Mouse (Mus musculus) adrenal gland, postnatal 25 days (tissue): ENCODE measurements around the gene Prpf3. TPM values are rescaled to one million over a fixed set of nuclear protein-coding genes. Genes with fewer than 3 reads are reported as not detected.
"Not testable (repeated sequence)": the region's sequence is repeated elsewhere in the genome, so short reads cannot be mapped to it uniquely, and the experiment has no call there.

Experiments
- DNase-seq: peaks from one replicate; pipeline ENCODE4 v3.0.0; 2021; ENCODE audit warnings: mixed read lengths
- total RNA-seq: library from RNA; stranded (reverse); gene quantifications from 2 replicates; pipeline ENCODE4 v1.2.3, GENCODE M21; 2021

Prpf3 gene
- total RNA-seq, 1 experiment from 2014 or later: 32.3 TPM

- peak; percentile 92 for DNase-seq
Measured at GRCm38 (mm10) chr3:95881979-95882815, 26.5 kb upstream of the Prpf3 start, which contains the start of gene Ciart. Gene Ciart, minus strand, starts transcription at chr3:95882251.

DNA sequence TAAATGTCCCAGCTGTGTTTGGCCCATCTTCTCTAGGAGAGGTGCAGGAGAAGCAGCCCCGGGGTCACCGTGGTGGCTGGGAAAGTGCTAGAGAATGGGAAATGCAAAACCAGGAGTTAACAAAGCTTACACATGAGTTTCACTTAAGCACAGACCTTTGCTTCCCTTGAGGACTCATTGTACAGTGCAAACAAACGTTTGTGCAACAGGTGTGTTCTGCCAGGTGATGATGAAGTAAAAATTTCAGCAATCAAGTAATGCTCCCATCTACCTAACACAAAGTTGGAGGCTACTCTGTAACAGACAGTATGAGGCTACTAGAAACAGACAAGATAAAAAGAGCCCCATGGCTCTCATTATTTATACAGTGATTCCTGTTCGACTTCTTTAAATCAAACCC, 23.4 kb upstream of the Prpf3 start:
- no peak for DNase-seq

- no peak for DNase-seq
Measured at GRCm38 (mm10) chr3:95872048-95872447, 16.4 kb upstream of the Prpf3 start.

DNA sequence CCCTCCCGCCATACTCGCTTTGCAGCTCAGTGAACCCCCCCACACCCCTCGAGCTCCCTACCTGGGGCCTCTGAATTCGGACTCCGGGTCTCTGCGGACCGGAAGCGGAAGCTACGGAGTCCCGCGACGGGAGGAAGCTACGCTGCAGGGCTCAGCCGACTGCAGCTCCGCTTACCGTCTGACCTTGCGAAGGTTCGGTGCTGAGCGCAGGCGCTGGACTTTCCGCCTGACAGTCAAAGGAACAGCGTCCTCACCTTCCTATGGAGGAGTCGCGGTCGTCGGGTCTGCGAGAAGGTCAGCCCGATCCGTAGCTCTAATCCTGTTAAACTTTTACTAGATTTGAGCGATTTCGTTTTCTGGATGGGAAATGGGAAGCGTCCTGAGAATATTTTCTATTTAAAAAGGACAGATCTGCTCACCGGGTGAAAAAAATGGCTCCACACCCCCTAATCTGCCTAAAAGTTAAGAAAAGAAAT, 15.7 kb upstream of the Prpf3 start, which contains the start of gene Mrps21:
Mrps21 (minus strand) TSS at position 128 of the 476 bp plus-strand sequence.
- DNase-seq: peak; percentile 88

GRCm38 (mm10) chr3:95870976-95871375, 15.3 kb upstream of the Prpf3 start:
- DNase-seq: no peak

GRCm38 (mm10) chr3:95867408-95867807, 11.7 kb upstream of the Prpf3 start:
- DNase-seq: no peak

DNA sequence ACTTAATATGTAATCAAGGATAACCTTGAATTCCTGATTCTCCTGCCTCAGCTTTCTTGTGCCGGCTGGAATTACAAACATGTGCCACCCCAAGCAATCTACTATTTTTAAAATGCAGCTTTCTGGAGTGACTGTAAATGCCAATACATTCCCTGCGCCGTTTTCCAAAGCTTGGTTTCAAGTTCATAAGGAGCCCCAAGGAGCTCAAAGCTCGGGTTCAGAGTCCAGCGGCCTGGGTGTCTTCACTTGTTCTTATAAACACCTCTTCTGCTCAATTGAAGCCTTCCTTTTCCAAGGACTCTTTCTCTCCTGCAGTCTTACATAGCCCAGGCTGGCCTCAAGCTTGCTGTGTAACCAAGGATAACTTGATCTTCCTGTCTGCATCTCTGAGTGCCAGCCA, 10.4 kb upstream of the Prpf3 start:
- DNase-seq: no peak

GRCm38 (mm10) chr3:95865571-95865970, 9.9 kb upstream of the Prpf3 start:
- DNase-seq: no peak

- DNase-seq: no peak
Measured at GRCm38 (mm10) chr3:95865050-95865449, 9.4 kb upstream of the Prpf3 start.

GRCm38 (mm10) chr3:95863578-95863977, 7.9 kb upstream of the Prpf3 start:
- no peak for DNase-seq

GRCm38 (mm10) chr3:95861796-95862195, 6.1 kb upstream of the Prpf3 start:
- DNase-seq: no peak

DNA sequence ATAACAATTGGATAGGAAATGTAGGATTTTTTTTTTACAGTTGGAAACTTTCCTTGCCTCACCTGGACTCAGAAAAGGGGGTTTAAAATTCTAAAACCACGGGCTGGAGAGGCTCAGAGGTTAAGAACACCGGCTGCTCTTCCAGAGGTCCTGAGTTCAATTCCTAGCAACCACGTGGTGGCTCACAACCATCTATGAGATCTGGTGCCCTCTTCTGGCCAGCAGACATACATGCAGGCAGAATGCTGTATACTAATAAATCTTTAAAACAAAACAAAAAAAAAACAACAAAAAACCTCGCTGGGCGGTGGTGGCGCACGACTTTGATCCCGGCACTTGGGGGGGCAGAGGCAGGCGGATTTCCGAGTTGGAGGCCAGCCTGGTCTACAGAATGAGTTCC, 5.5 kb upstream of the Prpf3 start:
- no peak for DNase-seq

- no peak for DNase-seq
Measured at GRCm38 (mm10) chr3:95860323-95860722, 4.6 kb upstream of the Prpf3 start.

GRCm38 (mm10) chr3:95858278-95858677, 2.6 kb upstream of the Prpf3 start:
- DNase-seq: not testable (repeated sequence)

DNA sequence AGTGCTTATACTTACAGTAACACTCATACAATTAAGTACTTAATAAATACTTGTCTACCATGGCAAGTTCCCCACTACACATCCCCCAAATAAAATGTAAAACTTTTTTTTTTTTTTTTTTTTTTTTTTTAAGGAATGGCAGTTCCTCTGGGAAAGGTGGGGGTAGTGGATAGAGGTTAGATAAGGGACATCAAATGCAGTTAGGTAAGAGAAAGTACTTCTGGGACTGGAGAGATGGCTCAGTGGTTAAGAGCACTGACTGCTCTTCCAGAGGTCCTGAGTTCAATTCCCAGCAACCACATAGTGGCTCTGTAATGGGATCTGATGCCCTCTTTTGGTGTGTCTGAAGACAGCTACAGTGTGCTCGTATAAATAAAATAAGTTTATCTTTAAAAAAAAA, 1.4 kb upstream of the Prpf3 start:
- not testable (repeated sequence) for DNase-seq

DNA sequence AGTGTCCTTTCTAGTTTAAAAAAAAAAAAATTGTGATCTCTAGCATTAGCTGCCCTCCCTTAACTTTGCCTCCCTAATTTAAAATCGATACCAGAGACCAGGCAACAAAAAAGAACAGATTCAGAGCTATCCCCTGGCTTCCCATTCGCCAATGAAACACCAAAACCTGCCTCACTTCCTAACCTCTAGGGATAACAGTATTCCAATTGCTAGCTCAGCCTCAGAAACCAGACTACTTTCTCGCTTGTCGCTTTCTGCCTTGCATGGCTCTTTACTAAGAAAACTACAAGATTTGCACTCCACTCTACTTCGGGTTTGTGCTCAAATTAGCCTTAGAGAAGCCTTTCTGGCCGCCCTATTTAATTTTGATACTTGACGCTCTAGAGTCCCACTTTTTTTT, 430 bp upstream of the Prpf3 start:
- DNase-seq: no peak

DNA sequence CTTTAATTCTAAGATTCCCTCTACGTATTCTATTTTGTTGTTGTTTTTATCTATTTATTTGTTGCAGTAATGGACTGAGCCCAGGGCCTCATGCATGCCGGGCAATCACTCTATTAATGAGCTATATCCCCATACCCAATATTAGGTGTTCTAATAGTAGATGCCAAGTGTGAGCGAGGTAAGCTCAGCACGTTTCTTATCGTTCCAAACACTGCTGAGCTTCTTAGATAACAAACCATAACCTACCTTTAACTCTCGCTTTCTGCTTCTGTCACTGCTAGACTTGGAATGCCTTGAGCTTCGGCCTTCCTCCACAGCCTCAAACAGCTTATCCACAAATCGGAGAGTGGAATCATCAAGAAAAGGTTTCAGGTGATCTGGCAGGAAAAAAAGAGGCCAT, 4.4 kb downstream of the Prpf3 start:
- DNase-seq: no peak

DNA sequence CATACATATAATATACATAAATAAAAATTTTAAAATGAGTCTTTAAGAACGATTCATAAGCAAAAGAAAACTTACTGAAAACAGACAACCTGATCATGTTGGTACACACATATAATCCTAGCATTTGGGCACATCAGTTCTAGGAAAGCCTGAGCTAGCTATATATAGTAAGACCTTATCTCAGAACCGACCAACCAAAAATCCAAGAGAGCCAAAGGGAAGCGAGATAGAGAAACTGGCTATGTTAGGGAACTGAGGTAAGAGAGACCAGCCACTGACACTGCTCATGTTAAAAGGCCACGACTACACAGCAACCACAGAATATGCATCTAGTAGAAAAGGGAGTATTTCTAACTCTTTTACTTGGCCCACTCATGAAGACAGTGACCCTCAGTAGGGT, 5.1 kb downstream of the Prpf3 start:
- no peak for DNase-seq

GRCm38 (mm10) chr3:95842503-95843214, 13.0 kb downstream of the Prpf3 start:
- no peak for DNase-seq

DNA sequence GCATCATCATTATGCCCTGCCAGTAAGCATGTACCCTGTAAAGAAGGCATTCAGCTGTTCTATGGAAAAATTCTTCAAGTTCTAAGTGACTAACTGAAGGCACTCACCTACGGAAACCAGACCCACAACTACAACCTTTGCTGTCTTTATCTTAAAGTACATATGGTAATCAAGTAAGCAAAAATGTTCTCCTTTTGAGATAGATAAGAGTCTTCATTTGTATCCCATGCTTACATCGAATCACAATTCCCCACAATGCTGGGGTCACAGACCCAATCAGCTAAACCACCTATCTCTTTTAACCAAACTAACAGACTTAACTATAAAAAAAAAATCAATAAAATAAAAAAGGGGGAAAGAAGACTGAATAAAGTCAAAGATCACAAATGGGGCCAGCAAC, 16.4 kb downstream of the Prpf3 start:
- DNase-seq: no peak

DNA sequence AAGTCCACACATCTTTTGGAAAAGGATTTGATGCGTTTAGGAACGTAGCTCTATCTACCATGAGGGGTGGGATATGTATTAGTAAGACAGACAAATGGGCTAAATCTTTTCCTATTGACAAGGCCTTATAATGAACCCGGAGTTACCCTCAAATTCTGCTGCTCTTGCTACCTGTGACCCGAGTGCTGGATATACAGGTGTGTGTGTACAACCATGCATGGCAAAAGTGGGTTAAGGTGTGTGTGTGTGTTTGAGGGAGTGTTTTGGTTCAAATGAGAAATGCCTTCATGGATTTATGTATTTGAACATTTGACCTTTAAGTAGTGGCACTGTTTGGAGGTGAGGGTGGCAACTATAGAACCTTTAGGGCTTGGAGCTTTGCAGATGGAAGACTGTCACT, 26.6 kb downstream of the Prpf3 start:
- no peak for DNase-seq

GRCm38 (mm10) chr3:95826275-95826674, 29.4 kb downstream of the Prpf3 start:
- DNase-seq: no peak
